Mouse (Mus musculus) heart, postnatal 0 days (tissue): ENCODE measurements around the gene Wbp11. TPM values are rescaled to one million over a fixed set of nuclear protein-coding genes. Genes with fewer than 3 reads are reported as not detected.

Experiments
- ATAC-seq: fragments of 200-750 bp; cut with Nextera tagmentation; 2 replicates; pipeline ENCODE4 v1.8.0; 2017; ENCODE audit warnings: low read depth, moderate number of reproducible peaks, moderate library complexity; ENCODE audit not compliant: insufficient read depth
- DNase-seq: peaks from one replicate; pipeline ENCODE4 v3.0.0-alpha.2; 2016; ENCODE audit warnings: low spot score
- H3K27ac ChIP-seq: fragments of 300-500 bp; sonication (generic); 2 replicates; pipeline ENCODE4 v1.5.1; 2014; ENCODE audit warnings: low read depth, mild to moderate bottlenecking
- H3K27me3 ChIP-seq: fragments of 300-500 bp; sonication (generic); 2 replicates; pipeline ENCODE4 v1.6.1; 2014; ENCODE audit warnings: low read length, mixed read lengths; ENCODE audit not compliant: control insufficient read depth, insufficient read depth
- H3K36me3 ChIP-seq: fragments of 300-500 bp; sonication (generic); replicated peaks from 2 replicates; pipeline ENCODE4 v1.6.1; 2014; ENCODE audit warnings: low read length, mixed read lengths; ENCODE audit not compliant: control insufficient read depth, insufficient read depth
- H3K4me1 ChIP-seq: fragments of 300-500 bp; sonication (generic); 2 replicates; pipeline ENCODE4 v1.6.1; 2014; ENCODE audit warnings: antibody characterized with exemption; ENCODE audit not compliant: control insufficient read depth, insufficient read depth
- H3K4me2 ChIP-seq: fragments of 300-500 bp; sonication (generic); 2 replicates; pipeline ENCODE4 v1.6.1; 2014; ENCODE audit warnings: low read depth, mild to moderate bottlenecking, low read length, moderate library complexity
- H3K4me3 ChIP-seq: fragments of 300-500 bp; sonication (generic); 2 replicates; pipeline ENCODE4 v1.5.1; 2014; ENCODE audit warnings: low read depth, low read length
- H3K9ac ChIP-seq: fragments of 300-500 bp; sonication (generic); replicated peaks from 2 replicates; pipeline ENCODE4 v1.6.1; 2014; ENCODE audit warnings: low read depth, low read length, mixed read lengths
- H3K9me3 ChIP-seq: fragments of 300-500 bp; sonication (generic); replicated peaks from 2 replicates; pipeline ENCODE4 v1.6.1; 2016; ENCODE audit warnings: low read length; ENCODE audit not compliant: control insufficient read depth
- CTCF ChIP-seq: IDR thresholded peaks from 2 replicates; pipeline ENCODE4 v1.5.1; 2016; ENCODE audit warnings: antibody characterized with exemption, control low read depth, low read depth
- EP300 ChIP-seq: IDR thresholded peaks from 2 replicates; pipeline ENCODE4 v1.6.1; 2016; ENCODE audit warnings: antibody characterized with exemption, low read depth
- WGBS: fragments of 180-500 bp; shearing (Covaris S2); extraction: QIAGEN DNeasy Blood & Tissue Kit; methylation state at CpG from one replicate; pipeline ENCODE4 v1.1.7; 2014; 5-methylcytosine and 5-hydroxymethylcytosine counted together
- polyA plus RNA-seq: library from polyadenylated mRNA; unstranded; fragments of >200 nt; fragmentation: Nextera tagmentation; extraction: Ambion mirVana; gene quantifications from 2 replicates; pipeline ENCODE4 v1.2.1, GENCODE M21; 2015
- total RNA-seq: library from RNA; depleted of rRNA; stranded (reverse); fragments of >200 nt; gene quantifications from 2 replicates; pipeline ENCODE4 v1.2.3, GENCODE M21; 2014; ENCODE audit warnings: low replicate concordance

The Wbp11 gene
- total and polyA plus RNA-seq, 2 experiments from 2014 or later: 28.2 to 52.7 TPM

GRCm38 (mm10) chr6:136861020-136861419 lies 33.0 kb upstream of the Wbp11 start:
- ATAC-seq: peak; percentile 43
- no peaks in the 10 kb centered on the region for H3K9me3 ChIP-seq
- peak; percentile 81 for DNase-seq
- no peak overlapping the region for H3K4me3 ChIP-seq
- H3K9ac ChIP-seq: no peak overlapping the region
- 36% methylated on average over 9 of the region's 9 CpGs for WGBS
- peak overlapping the region; percentile 90 for H3K27ac ChIP-seq
- H3K4me2 ChIP-seq: peak overlapping the region; percentile 36
- H3K27me3 ChIP-seq: no peaks in the 10 kb centered on the region
- TF ChIP-seq EP300 (no peak), CTCF (peak; percentile 91)
- H3K4me1 ChIP-seq: peaks cover 12% of the 10 kb centered on the region; the same call in 1 of the 2 replicates
- no peaks in the 10 kb centered on the region for H3K36me3 ChIP-seq

- H3K36me3 ChIP-seq: no peaks in the 10 kb centered on the region
- H3K27me3 ChIP-seq: no peaks in the 10 kb centered on the region
- TF ChIP-seq CTCF: no peak
- TF ChIP-seq EP300: no peak; the same call in 1 of the 2 replicates
- H3K27ac ChIP-seq: peak overlapping the region; percentile 90
- peak; percentile 50 for DNase-seq
- H3K4me3 ChIP-seq: no peak overlapping the region
- H3K4me2 ChIP-seq: no peak overlapping the region
- peaks cover 18% of the 10 kb centered on the region; the same call in 1 of the 2 replicates for H3K4me1 ChIP-seq
- ATAC-seq: no peak
- H3K9ac ChIP-seq: no peak overlapping the region
- 43% methylated on average over 8 of the region's 8 CpGs for WGBS
- H3K9me3 ChIP-seq: no peaks in the 10 kb centered on the region
Measured at GRCm38 (mm10) chr6:136858420-136858819, 30.4 kb upstream of the Wbp11 start.

GRCm38 (mm10) chr6:136857873-136858260 lies 29.8 kb upstream of the Wbp11 start:
- ATAC-seq (peak; percentile 59), DNase-seq (peak; percentile 86)
- Histone ChIP-seq H3K36me3 (no peaks in the 10 kb centered on the region), H3K9me3 (no peaks in the 10 kb centered on the region), H3K27ac (peak overlapping the region; percentile 90), H3K4me1 (peaks cover 18% of the 10 kb centered on the region), H3K27me3 (no peaks in the 10 kb centered on the region), H3K9ac (peak overlapping the region; percentile 49), H3K4me3 (peak overlapping the region; percentile 33), H3K4me2 (peak overlapping the region; percentile 53)
- 4% methylated on average over 11 of the region's 11 CpGs for WGBS
- no peak; the same call in 1 of the 2 replicates for TF ChIP-seq EP300
- no peak for TF ChIP-seq CTCF

- Histone ChIP-seq H3K27ac (peak within 1 kb of the TSS; percentile 90), H3K9me3 (no peaks in the 10 kb centered on the region), H3K4me1 (peaks cover 20% of the 10 kb centered on the region), H3K27me3 (no peaks in the 10 kb centered on the region), H3K9ac (peak within 1 kb of the TSS; percentile 49), H3K4me3 (peak within 1 kb of the TSS; percentile 33), H3K36me3 (no peaks in the 10 kb centered on the region), H3K4me2 (peak within 1 kb of the TSS; percentile 53)
- ATAC-seq (peak; percentile 47), DNase-seq (peak; percentile 63)
- 12% methylated on average over 18 of the region's 18 CpGs for whole genome bisulfite sequencing
- TF ChIP-seq EP300: no peak
Measured at GRCm38 (mm10) chr6:136857186-136857872, 29.3 kb upstream of the Wbp11 start, which contains the start of gene Art4. Gene Art4 (minus strand): TSS chr6:136857733.

GRCm38 (mm10) chr6:136856071-136856636 lies 28.1 kb upstream of the Wbp11 start:
- no peak for TF ChIP-seq CTCF
- TF ChIP-seq EP300: no peak
- peak overlapping the region; percentile 80 for H3K27ac ChIP-seq
- DNase-seq (peak; percentile 31), ATAC-seq (no peak)
- H3K4me3 ChIP-seq: peak overlapping the region; percentile 33
- peak overlapping the region; percentile 43; the same call in 1 of the 2 replicates for H3K9ac ChIP-seq
- H3K4me2 ChIP-seq: peak overlapping the region; percentile 53
- 22% methylated on average over 14 of the region's 14 CpGs for WGBS
- H3K9me3 ChIP-seq: no peaks in the 10 kb centered on the region
- no peaks in the 10 kb centered on the region for H3K36me3 ChIP-seq
- H3K4me1 ChIP-seq: peaks cover 20% of the 10 kb centered on the region
- H3K27me3 ChIP-seq: no peaks in the 10 kb centered on the region
